Mouse (Mus musculus) lung, adult 2 months (tissue): ENCODE measurements around the gene Rad51d.
"Not testable (repeated sequence)": the region's sequence is repeated elsewhere in the genome, so short reads cannot be mapped to it uniquely, and the experiment has no call there.

Experiments
- CTCF ChIP-seq: fragments of 200-500 bp; IDR thresholded peaks from 2 replicates; pipeline ENCODE4 v1.5.1; 2011; ENCODE audit warnings: mild to moderate bottlenecking, low read length, control low read depth; ENCODE audit not compliant: insufficient read depth
- POLR2A ChIP-seq: fragments of 200-500 bp; IDR thresholded peaks from 2 replicates; pipeline ENCODE4 v1.6.1; 2011; ENCODE audit warnings: low read depth, mild to moderate bottlenecking, control low read depth, low read length, borderline replicate concordance; ENCODE audit errors: extremely low read depth

DNA sequence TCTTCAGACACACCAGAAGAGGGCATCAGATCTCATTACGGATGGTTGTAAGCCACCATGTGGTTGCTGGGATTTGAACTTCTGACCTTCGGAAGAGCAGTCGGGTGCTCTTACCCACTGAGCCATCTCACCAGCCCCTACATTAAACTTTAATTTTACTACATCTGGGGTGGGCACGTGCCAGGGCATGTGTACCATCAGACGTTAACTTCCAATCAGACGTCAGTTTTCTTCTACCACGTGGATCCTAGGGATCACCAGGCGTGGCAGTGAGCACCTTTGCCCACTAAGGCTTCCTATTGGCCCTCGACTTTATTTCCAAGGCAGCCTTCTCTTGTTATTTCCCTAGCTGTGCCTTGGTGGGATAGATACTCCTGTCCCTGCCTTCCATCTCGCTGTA is 58.0 kb downstream of the Rad51d start:
- TF ChIP-seq CTCF, POLR2A: not testable (repeated sequence)
